Mouse (Mus musculus): Measurements from ENCODE around the gene Nlk. TPM values are rescaled to one million over a fixed set of nuclear protein-coding genes. Genes with fewer than 3 reads are reported as not detected.
"Not testable (repeated sequence)": the region's sequence is repeated elsewhere in the genome, so short reads cannot be mapped to it uniquely, and the experiment has no call there.

The Nlk gene
- polyA plus RNA-seq, 1 experiment from 2014 or later: 32.3 TPM

DNA sequence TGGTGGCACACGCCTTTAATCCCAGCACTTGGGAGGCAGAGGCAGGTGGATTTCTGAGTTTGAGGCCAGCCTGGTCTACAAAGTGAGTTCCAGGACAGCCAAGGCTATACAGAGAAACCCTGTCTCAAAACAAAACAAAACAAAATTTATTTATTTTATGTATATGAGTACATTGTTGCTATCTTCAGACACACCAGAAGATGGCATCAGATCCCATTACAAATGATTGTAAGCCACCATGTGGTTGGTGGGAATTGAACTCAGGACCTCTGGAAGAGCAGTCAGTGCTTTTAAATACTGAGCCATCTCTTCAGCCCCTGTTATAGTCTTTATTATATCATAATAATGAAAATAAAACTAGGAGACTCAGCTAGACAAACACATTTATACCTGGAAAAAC, 109.5 kb downstream of the Nlk start:
- H3K9me3 ChIP-seq; H3K4me3 ChIP-seq (replicated peaks); H3K27ac ChIP-seq; H3K9ac ChIP-seq; H3K4me1 ChIP-seq; H3K27me3 ChIP-seq; H3K4me2 ChIP-seq; ATAC-seq (ENCODE audit: low FRiP score): not testable (repeated sequence)
- H3K36me3 ChIP-seq (replicated peaks): peaks cover 17% of the 10 kb centered on the region
- 90% methylated on average over 1 of the region's 1 CpGs for WGBS

DNA sequence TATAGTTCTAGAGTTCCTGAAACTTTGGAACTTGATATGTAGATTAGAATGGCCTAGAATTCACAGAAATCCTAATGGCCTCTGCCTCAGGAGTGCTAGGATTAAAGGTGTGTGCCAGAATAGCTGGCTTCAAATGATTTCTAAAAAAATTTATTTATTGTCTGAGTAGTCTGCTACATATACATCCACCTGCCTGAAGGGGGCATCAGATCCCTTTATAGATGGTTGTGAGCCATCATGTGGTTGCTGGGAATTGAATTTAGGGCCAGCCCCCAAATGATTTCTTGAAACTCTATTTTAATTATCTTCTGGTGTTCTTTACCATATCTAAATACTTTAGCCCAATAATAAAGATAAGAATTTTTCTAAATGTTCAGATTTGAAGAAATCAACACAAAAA, 111.1 kb downstream of the Nlk start:
- ATAC-seq (ENCODE audit: low FRiP score): no peak
- Histone ChIP-seq H3K9ac (no peak overlapping the region), H3K4me3 (replicated peaks) (no peak overlapping the region), H3K4me1 (no peaks in the 10 kb centered on the region), H3K27me3 (no peaks in the 10 kb centered on the region), H3K4me2 (no peak overlapping the region), H3K27ac (no peak overlapping the region), H3K36me3 (replicated peaks) (peaks cover 27% of the 10 kb centered on the region), H3K9me3 (no peaks in the 10 kb centered on the region)

GRCm38 (mm10) chr11:78582848-78583247, 114.3 kb downstream of the Nlk start:
- no peak overlapping the region for H3K9ac ChIP-seq
- no peak overlapping the region for H3K27ac ChIP-seq
- H3K36me3 ChIP-seq (replicated peaks): peaks cover 46% of the 10 kb centered on the region
- H3K4me2 ChIP-seq: no peak overlapping the region
- WGBS: 92% methylated on average over 6 of the region's 6 CpGs
- H3K4me1 ChIP-seq: no peaks in the 10 kb centered on the region
- H3K27me3 ChIP-seq: no peaks in the 10 kb centered on the region
- H3K9me3 ChIP-seq: no peaks in the 10 kb centered on the region
- ATAC-seq (ENCODE audit: low FRiP score): no peak
- no peak overlapping the region for H3K4me3 ChIP-seq (replicated peaks)

- Histone ChIP-seq H3K36me3 (replicated peaks) (peaks cover 63% of the 10 kb centered on the region), H3K4me3 (replicated peaks) (no peak overlapping the region), H3K9me3 (no peaks in the 10 kb centered on the region), H3K4me2 (no peak overlapping the region), H3K27me3 (no peaks in the 10 kb centered on the region), H3K4me1 (no peaks in the 10 kb centered on the region), H3K27ac (no peak overlapping the region), H3K9ac (no peak overlapping the region)
- no peak for ATAC-seq (ENCODE audit: low FRiP score)
- 92% methylated on average over 2 of the region's 2 CpGs for WGBS
Measured at GRCm38 (mm10) chr11:78574975-78575374, 122.2 kb downstream of the Nlk start.

- Histone ChIP-seq H3K9me3 (no peaks in the 10 kb centered on the region), H3K4me2 (no peak overlapping the region), H3K27me3 (no peaks in the 10 kb centered on the region), H3K4me3 (replicated peaks) (no peak overlapping the region), H3K4me1 (no peaks in the 10 kb centered on the region), H3K36me3 (replicated peaks) (peaks cover 63% of the 10 kb centered on the region), H3K9ac (no peak overlapping the region), H3K27ac (no peak overlapping the region)
- ATAC-seq (ENCODE audit: low FRiP score): no peak
- WGBS: 95% methylated on average over 3 of the region's 3 CpGs
Measured at GRCm38 (mm10) chr11:78574536-78574935, 122.6 kb downstream of the Nlk start.

GRCm38 (mm10) chr11:78574031-78574430, 123.1 kb downstream of the Nlk start:
- H3K36me3 ChIP-seq (replicated peaks): peaks cover 67% of the 10 kb centered on the region
- not testable (repeated sequence) for H3K27ac ChIP-seq; H3K4me2 ChIP-seq; H3K27me3 ChIP-seq; H3K4me3 ChIP-seq (replicated peaks); H3K9me3 ChIP-seq; ATAC-seq (ENCODE audit: low FRiP score); H3K4me1 ChIP-seq; H3K9ac ChIP-seq
- WGBS: 96% methylated on average over 3 of the region's 4 CpGs

- Histone ChIP-seq H3K4me1 (no peaks in the 10 kb centered on the region), H3K27me3 (no peaks in the 10 kb centered on the region), H3K4me3 (replicated peaks) (no peak overlapping the region), H3K9me3 (no peaks in the 10 kb centered on the region), H3K36me3 (replicated peaks) (peaks cover 61% of the 10 kb centered on the region), H3K27ac (no peak overlapping the region), H3K9ac (no peak overlapping the region), H3K4me2 (no peak overlapping the region)
- WGBS: 93% methylated on average over 6 of the region's 6 CpGs
- ATAC-seq (ENCODE audit: low FRiP score): no peak
Measured at GRCm38 (mm10) chr11:78571854-78572253, 125.3 kb downstream of the Nlk start.

GRCm38 (mm10) chr11:78571441-78571840, 125.7 kb downstream of the Nlk start:
- Histone ChIP-seq H3K4me2 (no peak overlapping the region), H3K27me3 (no peaks in the 10 kb centered on the region), H3K4me3 (replicated peaks) (no peak overlapping the region), H3K27ac (no peak overlapping the region), H3K9me3 (no peaks in the 10 kb centered on the region), H3K4me1 (no peaks in the 10 kb centered on the region), H3K36me3 (replicated peaks) (peaks cover 61% of the 10 kb centered on the region), H3K9ac (no peak overlapping the region)
- ATAC-seq (ENCODE audit: low FRiP score): no peak
- WGBS: 96% methylated on average over 8 of the region's 8 CpGs

GRCm38 (mm10) chr11:78569806-78570205, 127.4 kb downstream of the Nlk start:
- no peak overlapping the region for H3K4me2 ChIP-seq

GRCm38 (mm10) chr11:78568827-78569226, 128.3 kb downstream of the Nlk start:
- Histone ChIP-seq H3K4me2 (no peak overlapping the region), H3K27me3 (no peaks in the 10 kb centered on the region), H3K9ac (no peak overlapping the region), H3K4me3 (replicated peaks) (no peak overlapping the region), H3K4me1 (no peaks in the 10 kb centered on the region), H3K9me3 (no peaks in the 10 kb centered on the region), H3K27ac (no peak overlapping the region), H3K36me3 (replicated peaks) (peaks cover 55% of the 10 kb centered on the region)
- no peak for ATAC-seq (ENCODE audit: low FRiP score)
- WGBS: 90% methylated on average over 10 of the region's 10 CpGs

More at GRCm38 (mm10) chr11:78569806-78570205, 127.4 kb downstream of the Nlk start:
- no peaks in the 10 kb centered on the region for H3K9me3 ChIP-seq
- no peak overlapping the region for H3K27ac ChIP-seq
- H3K4me3 ChIP-seq (replicated peaks): no peak overlapping the region
- H3K36me3 ChIP-seq (replicated peaks): peaks cover 59% of the 10 kb centered on the region
- 80% methylated on average over 3 of the region's 3 CpGs for WGBS
- H3K4me1 ChIP-seq: no peaks in the 10 kb centered on the region
- ATAC-seq (ENCODE audit: low FRiP score): no peak
- no peak overlapping the region for H3K9ac ChIP-seq
- H3K27me3 ChIP-seq: no peaks in the 10 kb centered on the region

GRCm38 (mm10) chr11:78567614-78568013, 129.6 kb downstream of the Nlk start:
- Histone ChIP-seq H3K4me1 (no peaks in the 10 kb centered on the region), H3K4me2 (no peak overlapping the region), H3K9ac (no peak overlapping the region), H3K4me3 (replicated peaks) (no peak overlapping the region), H3K27me3 (no peaks in the 10 kb centered on the region), H3K9me3 (no peaks in the 10 kb centered on the region), H3K27ac (no peak overlapping the region), H3K36me3 (replicated peaks) (peaks cover 49% of the 10 kb centered on the region)
- no peak for ATAC-seq (ENCODE audit: low FRiP score)
- WGBS: 92% methylated on average over 6 of the region's 6 CpGs

GRCm38 (mm10) chr11:78566775-78567174, 130.4 kb downstream of the Nlk start:
- Histone ChIP-seq H3K27ac (no peak overlapping the region), H3K4me2 (no peak overlapping the region), H3K4me1 (no peaks in the 10 kb centered on the region), H3K36me3 (replicated peaks) (peaks cover 41% of the 10 kb centered on the region), H3K9me3 (no peaks in the 10 kb centered on the region), H3K27me3 (no peaks in the 10 kb centered on the region), H3K9ac (no peak overlapping the region), H3K4me3 (replicated peaks) (no peak overlapping the region)
- ATAC-seq (ENCODE audit: low FRiP score): no peak
- 82% methylated on average over 6 of the region's 6 CpGs for WGBS

GRCm38 (mm10) chr11:78560447-78560846, 136.7 kb downstream of the Nlk start:
- no peaks in the 10 kb centered on the region; the same call in 1 of the 2 replicates for H3K36me3 ChIP-seq (replicated peaks)
- 22% methylated on average over 4 of the region's 4 CpGs for WGBS
- H3K27me3 ChIP-seq: no peaks in the 10 kb centered on the region
- no peak overlapping the region for H3K27ac ChIP-seq
- no peaks in the 10 kb centered on the region for H3K9me3 ChIP-seq
- 0 out of 2 replicates have a peak, but pooled peaks have one; percentile 55 for ATAC-seq (ENCODE audit: low FRiP score)
- H3K4me3 ChIP-seq (replicated peaks): no peak overlapping the region
- H3K9ac ChIP-seq: no peak overlapping the region
- no peaks in the 10 kb centered on the region; the same call in 1 of the 2 replicates for H3K4me1 ChIP-seq
- H3K4me2 ChIP-seq: no peak overlapping the region
